Mouse (Mus musculus): ENCODE measurements around the gene Sirt4.

The Sirt4 gene

DNA sequence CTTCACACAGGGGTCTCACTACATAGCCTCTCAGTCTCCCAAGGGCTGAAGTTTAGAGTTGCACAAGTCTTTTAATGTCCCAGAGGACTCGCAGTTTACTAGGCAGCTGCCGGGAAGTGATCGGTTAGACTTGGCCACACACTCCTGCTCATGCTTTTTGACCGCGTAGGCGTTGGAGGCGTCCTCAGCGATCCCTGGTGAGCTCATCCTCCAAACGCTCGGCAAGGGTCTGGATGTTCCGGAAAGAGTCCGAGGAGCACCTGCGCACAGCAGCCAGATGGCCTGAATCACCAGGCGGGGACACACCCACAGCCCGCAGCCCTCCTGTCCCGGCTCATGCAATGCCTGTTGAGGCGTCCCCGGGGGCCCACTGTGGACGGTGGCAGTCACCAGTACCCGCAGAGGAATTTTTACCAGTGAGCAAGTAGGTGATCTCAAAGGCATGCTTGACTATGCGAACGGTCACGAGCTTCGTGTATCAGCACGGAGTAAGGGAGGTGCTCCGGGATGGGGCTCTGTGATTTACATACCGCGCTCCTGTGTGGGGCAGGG, 7.3 kb upstream of the Sirt4 start:
- peak; percentile 88 to 91 for DNase-seq (ENCODE audit: low spot score in 2 of 2)

DNA sequence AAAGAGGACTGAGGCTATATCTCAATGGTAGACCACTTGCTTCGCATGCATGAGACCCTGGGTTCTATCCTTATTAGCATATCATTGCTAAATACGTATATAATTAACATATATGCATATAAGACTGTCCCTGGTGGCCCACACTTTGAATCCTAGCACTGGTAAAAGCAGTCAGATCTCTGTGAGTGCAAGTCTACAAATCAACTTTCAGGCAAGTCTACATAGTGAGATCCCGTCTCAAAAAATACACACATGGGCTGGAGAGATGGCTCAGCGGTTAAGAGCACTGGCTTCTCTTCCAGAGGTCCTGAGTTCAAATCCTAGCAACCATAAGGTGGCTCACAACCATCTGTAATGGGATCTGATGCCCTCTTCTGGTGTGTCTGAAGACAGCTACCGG, 6.6 kb upstream of the Sirt4 start:
- DNase-seq (ENCODE audit: low spot score in 2 of 2), result no peak

DNA sequence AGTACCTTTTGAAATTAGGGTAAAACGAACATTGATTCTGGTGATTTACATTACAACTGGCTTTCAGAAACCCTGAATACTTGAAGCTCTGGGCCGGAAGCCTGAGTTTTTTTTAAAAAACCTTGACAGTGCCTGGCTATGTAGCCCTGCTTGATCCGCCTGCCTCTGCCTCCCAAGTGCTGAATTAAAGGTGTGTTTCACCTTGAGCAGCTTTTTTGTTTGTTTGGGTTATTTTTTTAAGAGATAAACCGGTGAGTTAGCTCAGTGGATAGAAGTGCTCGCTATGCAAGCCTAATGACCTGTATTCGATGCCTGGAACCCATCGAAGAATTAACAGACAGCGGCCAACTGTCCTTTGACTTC, 6.1 kb upstream of the Sirt4 start:
- DNase-seq (ENCODE audit: low spot score in 2 of 2), result no peak

DNA sequence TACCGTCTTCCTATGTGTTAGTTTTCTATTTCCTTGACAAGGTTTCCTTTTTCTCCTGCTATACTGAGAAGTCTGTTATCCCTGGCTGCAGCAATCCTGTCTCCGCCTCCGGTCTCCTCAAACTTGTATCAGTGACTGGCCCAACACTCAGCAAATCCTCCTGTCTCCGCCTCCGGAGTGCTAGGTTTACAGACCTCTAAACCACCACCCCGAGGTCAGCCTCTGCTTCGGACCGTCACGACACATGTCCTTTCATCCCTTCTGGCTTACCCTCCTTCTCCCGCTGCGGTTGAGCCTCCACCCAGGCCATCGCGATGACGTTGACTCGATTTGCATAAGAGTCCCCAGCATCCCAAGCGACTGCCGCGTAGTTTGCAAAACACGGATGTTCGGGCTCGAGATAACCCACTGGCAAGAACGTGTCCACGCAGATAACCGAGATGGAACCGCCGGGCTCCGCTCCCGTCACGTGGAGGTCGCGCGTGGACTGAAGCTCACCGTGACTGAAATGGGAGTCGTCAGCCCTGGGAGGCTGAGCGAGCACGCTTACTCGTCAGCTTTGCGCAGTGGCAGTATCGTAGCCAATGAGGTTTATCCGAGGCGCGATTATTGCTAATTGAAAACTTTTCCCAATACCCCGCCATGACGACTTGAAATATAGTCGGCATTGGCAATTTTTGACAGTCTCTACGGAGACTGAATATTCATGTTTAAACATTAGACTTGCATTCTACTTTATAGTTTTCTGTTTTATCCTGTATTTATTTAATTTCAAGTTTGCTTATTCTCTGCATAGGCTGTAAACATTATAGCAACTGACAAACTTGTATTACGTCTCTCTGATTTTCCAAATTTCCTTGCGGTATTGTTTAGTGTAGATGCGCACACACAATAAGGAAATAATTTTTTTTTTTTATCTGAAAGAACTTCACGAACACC, 5.4 kb upstream of the Sirt4 start:
- peak; percentile 90 to 92 for DNase-seq (ENCODE audit: low spot score in 2 of 2)

DNA sequence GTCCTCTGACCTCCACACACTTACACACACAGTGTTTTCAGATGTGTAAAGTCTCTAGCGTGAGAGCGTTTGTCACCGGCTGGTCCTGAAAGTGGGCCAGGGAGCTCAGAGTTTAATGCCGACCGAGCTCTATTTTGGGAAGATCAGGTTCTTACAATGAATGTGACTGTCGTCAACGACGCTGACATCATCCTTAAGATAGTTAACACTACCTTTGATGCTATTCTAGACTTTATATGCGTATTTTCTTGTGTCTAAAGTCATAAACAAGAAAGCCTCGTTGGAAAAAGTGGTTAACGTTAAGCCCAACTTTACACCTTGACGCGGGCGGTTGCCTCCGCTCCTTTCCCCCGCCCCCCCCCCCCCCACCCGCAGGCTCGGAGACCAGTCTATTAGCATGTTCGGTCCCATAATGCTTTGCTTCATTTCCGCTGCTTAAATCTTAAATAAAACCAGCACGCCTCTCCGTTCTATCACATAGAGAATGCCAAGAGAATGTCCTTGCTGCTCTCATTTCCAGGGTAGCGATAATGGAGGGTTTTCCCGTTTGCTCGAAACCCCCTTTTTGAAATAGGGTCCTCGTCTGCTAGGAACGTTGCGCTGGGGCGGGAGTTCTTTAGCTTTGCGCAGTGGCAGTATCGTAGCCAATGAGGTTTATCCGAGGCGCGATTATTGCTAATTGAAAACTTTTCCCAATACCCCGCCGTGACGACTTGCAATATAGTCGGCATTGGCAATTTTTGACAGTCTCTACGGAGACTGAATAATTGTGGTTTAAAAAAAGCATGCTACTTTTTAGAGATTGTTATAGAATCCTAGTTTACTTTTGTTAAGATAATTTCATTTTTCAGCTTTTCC, 4.5 kb upstream of the Sirt4 start:
- DNase-seq (ENCODE audit: low spot score in 2 of 2), result peak; percentile 82 to 91

DNA sequence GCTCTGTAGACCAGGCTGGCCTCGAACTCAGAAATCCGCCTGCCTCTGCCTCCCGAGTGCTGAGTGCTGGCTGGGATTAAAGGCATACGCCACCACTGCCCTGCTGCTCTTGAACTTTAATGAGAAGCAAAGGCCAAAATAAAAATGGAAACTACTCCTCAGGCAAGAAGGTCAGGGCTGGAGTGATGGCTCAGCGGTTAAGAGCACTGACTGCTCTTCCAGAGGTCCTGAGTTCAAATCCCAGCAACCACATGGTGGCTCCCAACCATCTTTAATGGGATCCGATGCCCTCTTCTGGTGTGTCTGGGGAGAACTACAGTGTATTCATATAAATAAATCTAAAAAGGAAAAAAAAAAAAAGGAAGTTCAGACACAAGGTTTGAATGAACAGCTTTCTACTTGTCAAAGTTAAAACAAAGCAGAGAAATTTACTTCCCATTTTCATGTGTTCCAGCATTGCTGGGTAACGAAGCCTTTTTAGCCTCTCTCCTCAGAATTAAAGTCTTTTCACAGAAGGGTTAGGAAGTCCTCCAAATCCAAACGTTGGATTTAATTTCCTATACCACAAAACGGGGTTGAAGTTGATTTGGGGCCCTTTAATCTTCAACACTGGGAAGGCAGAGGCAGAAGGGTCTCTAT, 3.5 kb upstream of the Sirt4 start:
- DNase-seq (ENCODE audit: low spot score in 2 of 2), result no peak

DNA sequence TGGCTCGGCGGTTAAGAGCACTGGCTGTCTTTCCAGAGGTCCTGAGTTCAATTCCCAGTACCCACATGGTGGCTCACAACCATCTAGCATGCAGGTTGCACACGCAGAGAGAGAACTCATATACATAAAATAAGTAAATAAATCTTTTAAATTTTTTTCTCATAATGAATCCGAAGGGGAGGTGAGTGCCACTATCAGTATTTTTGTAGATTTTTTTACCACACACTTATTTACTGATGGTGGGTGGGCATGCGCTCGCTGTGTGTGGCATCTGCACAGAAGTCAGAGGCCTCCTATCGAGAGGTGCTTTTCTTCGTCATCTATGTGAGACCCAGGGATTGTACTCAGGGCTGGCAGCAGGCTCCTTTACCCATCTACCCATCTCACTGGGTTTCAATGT, 2.8 kb upstream of the Sirt4 start:
- no peak for DNase-seq (ENCODE audit: low spot score in 2 of 2)

DNA sequence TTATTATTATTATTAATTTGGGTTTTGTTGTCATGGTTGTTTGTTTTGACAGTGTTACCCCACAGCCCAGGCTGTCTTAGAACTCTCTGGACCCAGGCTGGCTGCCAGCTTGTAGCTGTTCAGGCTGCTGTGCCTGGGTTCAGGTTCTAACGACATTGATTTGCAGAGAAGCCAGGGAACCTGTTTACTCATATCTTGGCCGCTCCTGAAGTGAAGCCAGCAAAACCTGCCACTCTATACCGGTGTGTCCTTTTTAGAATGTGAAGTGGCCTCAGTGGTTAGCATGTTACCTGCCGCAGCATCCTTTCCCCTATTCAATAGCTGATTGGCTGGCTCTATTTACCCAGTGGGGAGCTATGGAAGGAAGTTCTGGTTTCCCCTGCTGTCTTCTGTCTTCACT, 2.2 kb upstream of the Sirt4 start:
- no peak for DNase-seq (ENCODE audit: low spot score in 2 of 2)

DNA sequence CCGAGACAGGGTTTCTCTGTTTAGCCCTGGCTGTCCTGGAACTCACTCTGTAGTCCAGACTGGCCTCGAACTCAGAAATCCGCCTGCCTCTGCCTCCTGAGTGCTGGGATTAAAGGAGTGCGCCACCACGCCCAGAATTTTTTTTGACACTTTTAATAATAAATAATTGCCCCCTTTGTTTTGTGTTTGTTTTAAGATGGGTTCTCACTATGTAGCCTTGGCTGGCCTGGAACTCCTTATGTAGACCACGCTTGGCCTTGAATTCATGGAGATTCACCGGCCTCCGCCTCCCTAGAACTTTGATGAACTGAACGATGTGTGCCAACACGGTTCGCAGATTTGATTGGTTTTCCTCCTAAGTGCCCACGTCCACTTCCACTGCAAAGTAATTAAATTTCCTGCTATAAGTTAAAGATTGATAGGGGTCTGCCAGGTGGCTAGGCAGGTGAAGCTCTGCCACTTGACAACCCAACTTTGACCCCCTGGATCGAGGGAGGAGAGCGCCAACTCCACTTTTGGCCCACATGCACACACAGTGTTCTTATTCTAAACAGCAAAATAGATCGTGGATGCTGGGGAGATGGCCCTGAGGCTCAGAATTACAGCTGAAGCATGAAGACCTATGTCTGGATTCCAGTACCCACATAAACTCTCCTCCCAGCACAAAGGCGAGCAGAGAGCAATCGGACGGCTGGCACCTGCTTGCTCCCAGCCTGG, 1.1 kb upstream of the Sirt4 start:
- DNase-seq (ENCODE audit: low spot score in 2 of 2), result no peak

DNA sequence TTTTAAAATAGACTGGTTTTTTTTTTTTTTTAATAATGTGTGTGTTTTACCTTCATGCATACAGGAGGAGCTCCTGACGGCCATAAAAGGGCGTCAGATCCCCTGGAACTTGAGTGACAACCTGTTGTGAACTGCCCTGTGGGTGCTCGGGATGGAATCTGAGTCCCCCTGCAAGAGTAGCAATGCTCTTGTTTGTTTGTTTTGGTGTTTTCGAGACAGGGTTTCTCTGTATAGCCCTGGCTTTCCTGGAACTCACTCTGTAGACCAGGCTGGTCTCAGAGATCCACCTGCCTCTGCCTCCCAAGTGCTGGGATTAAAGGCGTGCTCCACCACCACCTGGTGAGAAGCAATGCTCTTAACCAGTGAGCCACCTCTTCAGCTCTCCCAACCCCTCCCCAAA, 471 bp upstream of the Sirt4 start:
- no peak for DNase-seq (ENCODE audit: low spot score in 2 of 2)

DNA sequence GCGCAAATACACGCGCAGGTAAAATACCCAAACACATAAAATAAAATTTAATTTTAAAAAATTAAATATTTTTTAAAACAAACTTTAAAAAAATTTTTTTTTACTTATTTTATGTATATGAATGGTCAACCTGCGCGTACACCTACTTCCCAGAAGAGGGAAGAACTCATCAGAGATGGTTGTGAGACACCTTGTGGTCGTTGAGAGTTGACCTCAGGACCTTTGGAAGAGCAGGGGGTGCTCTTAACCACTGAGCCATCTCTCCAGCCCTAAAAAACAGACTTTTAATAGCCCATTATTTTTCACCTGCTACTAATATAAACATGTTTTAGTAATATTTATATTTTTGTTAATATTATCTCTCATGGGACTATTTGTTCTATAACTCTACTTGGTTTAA, 1.1 kb downstream of the Sirt4 start:
- no peak for DNase-seq (ENCODE audit: low spot score in 2 of 2)

DNA sequence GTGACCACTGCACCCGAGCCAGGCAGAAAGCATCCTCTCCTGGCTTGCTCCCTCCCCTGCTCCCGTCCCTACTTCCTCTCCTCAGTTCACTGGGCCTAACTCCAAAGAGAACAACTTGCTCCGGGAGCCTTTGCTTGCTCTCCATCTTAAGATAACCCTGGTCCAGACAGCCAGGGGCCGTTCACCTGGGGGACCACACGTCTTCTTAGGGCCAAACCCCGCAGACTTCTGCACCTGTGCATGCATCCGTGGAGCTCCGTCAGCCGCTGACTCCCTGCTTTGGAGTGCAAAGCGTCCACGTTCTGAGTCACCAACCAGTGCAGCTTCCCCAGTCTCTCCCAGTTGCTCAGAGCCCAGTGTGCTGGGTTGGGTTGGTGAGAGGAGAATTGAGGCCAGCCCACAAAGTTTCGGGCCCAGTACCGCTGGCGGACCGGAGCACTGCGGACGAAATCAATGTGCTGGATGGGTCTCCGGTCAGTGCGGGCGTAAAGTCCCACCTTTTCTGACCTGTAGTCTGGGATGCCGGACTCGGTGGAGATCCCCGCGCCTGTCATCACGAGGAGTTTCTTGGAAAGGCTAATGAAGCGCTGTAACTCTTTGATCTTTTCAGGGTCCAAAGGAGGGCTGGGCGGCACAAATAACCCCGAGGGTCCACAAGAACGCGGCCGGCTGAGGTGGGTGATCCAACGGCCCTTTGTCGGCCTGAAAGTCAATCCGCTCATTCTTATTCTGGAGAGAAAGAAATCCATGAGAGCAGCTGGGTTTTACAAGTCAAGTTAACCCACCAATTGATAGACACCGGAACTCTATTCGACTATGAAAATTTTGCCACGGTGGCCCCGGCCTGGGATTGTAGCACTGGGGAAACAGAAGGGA, 1.9 kb downstream of the Sirt4 start:
- DNase-seq (ENCODE audit: low spot score in 2 of 2), result no peak

DNA sequence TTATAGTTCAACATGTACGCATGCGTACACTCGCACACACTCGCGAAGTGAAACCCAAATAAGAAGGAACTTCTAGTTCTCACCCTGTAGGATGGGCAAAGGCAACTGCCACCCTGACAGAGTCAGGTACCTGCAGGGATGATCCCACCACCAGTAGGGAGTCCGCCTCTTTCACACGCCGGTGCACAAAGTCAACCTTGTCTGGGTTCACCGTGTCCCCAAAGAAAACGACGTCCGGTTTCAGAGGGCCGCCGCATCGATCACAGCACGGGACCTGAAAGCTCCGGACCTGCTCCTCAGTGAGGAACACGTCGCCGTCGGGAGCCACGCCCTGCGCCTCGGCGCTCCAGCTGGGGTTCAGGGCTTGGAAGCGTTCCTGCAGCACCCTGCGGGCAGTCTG, 4.4 kb downstream of the Sirt4 start:
- no peak for DNase-seq (ENCODE audit: low spot score in 2 of 2)

DNA sequence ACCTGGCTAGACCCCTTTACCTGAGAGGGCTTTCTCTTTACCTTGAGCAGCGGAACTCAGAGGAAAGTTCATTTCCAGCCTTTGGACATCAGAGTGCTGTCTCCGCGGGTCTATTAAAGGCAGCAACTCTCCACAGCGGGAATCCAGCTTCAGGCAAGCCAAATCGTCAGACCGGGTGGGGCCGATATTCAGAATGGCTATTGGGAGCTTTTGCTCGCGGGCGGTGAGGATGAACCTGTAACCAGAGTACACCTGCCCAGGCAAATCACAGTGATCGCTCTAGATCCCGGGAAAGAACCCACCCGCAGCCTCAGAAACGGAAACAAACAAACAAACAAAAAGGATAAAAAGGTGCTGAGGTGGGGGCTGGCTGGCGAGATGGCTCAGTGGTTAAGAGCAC, 5.0 kb downstream of the Sirt4 start:
- DNase-seq (ENCODE audit: low spot score in 2 of 2), result no peak

DNA sequence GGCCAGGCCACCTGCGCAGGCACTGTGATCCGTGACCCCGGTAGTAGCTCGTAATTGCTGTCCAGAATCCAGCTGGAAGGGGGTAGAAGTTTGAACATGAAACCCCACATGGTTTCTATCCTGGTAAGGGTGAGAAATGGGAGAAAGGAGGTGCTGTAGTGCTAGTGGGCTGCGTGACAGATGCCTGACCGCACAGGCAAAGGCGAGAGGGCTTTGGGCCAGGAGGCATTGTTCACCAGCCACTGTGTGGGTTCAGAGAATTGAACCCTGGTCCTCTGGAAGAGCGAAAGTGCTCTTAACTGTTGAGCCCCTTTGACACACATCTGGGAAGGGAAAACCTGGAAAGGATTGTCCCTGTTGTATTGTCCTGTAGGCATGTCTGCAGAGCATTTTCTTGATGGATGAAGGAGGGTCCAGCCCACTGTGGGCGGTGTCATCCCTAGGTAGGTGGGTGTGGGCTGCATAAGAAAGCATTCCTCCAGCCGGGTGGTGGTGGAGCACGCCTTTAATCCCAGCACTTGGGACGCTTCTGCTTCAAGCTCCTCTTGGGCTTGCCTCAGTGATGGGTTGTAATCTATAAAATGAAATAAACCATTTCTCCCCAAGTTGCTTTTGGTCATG, 8.3 kb downstream of the Sirt4 start:
- DNase-seq (ENCODE audit: low spot score in 2 of 2), result no peak

DNA sequence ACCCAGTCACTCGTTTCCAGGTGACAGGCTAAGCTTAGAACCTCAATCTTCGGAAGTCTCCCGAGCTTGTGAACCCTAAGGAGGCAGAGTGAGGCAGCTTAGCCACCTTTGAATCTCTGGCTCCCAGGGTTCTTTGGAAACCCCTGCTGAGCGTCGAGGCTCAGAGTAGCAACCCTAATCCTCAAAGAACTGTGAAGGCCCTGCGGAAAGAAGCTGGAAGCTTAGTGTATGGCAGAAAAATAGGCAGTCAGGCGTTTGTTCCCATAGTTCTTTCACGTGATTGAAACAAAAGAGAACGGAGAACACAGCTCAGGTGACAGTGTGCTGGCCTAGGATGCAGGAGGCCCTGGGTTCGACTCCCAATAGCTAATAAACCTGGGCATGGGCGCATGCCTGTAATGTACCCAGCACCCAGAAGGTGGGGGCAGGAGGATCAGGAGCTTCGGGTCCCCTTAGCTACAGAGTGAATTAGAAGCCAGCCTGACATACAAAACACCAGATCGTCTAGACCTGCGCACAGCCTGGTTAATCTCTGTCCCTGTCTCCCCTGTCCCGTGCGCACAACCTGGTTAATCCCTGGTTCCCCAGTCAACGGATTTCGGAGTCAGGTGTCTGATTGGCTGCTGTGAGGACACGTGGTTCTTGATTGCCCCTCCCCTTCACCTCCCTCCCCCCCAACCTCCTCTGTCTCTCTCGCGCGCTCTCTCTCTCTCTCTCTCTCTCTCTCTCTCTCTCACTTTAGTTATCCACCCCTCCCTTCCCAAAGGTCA, 9.0 kb downstream of the Sirt4 start:
- peak in 1 of 2 experiments; percentile 64 for DNase-seq (ENCODE audit: low spot score in 2 of 2)

DNA sequence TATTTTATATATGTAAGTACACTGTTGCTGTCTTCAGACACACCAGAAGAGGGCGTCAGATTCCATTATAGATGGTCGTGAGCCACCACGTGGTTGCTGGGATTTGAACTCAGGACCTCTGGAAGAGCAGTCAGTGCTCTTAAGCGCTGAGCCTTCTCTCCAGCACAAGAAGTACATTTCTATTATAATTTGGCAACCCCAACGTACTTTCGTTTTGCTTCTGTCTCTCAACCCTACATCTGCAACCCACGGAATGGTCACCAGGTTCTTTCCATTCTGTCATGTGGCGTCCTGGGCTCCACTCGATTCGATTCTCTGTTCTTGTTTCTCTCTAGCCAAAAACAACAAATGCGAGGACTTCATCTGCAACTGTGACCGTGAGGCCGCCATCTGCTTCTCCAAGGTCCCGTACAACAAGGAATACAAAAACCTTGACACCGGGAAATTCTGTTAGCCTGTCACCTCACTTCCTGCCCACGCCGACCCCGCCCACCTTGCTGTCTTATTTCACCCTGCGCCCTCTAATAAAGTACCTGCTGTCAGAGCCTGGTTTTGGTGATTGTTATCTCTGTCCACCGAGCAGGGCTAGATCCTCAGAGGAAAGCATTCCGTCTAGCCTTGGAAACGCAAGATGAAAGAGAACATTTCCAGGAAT, 10.2 kb downstream of the Sirt4 start:
- DNase-seq (ENCODE audit: low spot score in 2 of 2), result no peak

DNA sequence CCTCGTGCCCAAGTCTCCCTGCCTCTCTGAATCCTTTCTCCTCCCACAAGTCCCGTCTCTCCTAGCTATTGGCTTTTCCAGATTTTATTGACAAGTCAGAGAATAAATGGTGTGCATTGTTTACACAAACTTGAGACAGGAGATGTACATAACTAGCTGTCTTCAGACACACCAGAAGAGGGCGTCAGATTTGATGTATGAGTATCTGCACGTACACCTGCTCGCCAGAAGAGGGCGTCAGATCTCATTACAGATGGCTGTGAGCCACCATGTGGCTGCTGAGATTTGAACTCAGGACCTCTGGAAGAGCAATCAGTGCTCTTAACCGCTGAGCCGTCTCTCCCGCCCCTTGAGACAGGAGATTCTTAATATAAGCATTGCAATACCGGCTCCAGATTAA, 11.3 kb downstream of the Sirt4 start:
- no peak for DNase-seq (ENCODE audit: low spot score in 2 of 2)

Measured in heart, adult 9 months (tissue).